Mouse (Mus musculus): ENCODE measurements around the gene Otulin. TPM values are rescaled to one million over a fixed set of nuclear protein-coding genes. Genes with fewer than 3 reads are reported as not detected.

Gene Otulin
- polyA plus RNA-seq, 1 experiment from 2014 or later, result 32.2 TPM

- 65% methylated on average over 8 of the region's 8 CpGs for WGBS
- no peaks in the 10 kb centered on the region; the same call in 1 of the 2 replicates for H3K36me3 ChIP-seq
- H3K9me3 ChIP-seq, result no peaks in the 10 kb centered on the region
- ATAC-seq (ENCODE audit: borderline replicate concordance, extremely low read depth, low FRiP score, low TSS enrichment), result no peak; the same call in 1 of the 2 replicates
- H3K4me1 ChIP-seq, result peaks cover 20% of the 10 kb centered on the region
- H3K4me2 ChIP-seq, result no peak overlapping the region
- no peak overlapping the region for H3K4me3 ChIP-seq
- no peaks in the 10 kb centered on the region for H3K27me3 ChIP-seq
- peak overlapping the region; percentile 54 for H3K27ac ChIP-seq
- H3K9ac ChIP-seq, result no peak overlapping the region
These were observed 55.3 kb downstream of the Otulin start for GRCm38 (mm10) chr15:27574992-27575781.

- H3K9me3 ChIP-seq, result no peaks in the 10 kb centered on the region
- ATAC-seq (ENCODE audit: borderline replicate concordance, extremely low read depth, low FRiP score, low TSS enrichment), result no peak
- H3K9ac ChIP-seq, result no peak overlapping the region
- H3K4me1 ChIP-seq, result peaks cover 15% of the 10 kb centered on the region
- WGBS, result 61% methylated on average over 8 of the region's 8 CpGs
- H3K4me2 ChIP-seq, result no peak overlapping the region
- no peaks in the 10 kb centered on the region for H3K27me3 ChIP-seq
- no peak overlapping the region for H3K4me3 ChIP-seq
- no peak overlapping the region for H3K27ac ChIP-seq
- no peaks in the 10 kb centered on the region; the same call in 1 of the 2 replicates for H3K36me3 ChIP-seq
These were observed 59.3 kb downstream of the Otulin start for GRCm38 (mm10) chr15:27571179-27571578.

GRCm38 (mm10) chr15:27570385-27570784, 60.1 kb downstream of the Otulin start:
- Histone ChIP-seq H3K4me3 (no peak overlapping the region), H3K36me3 (no peaks in the 10 kb centered on the region; the same call in 1 of the 2 replicates), H3K4me1 (peaks cover 9% of the 10 kb centered on the region; the same call in 1 of the 2 replicates), H3K27ac (no peak overlapping the region), H3K9me3 (no peaks in the 10 kb centered on the region), H3K4me2 (no peak overlapping the region), H3K27me3 (no peaks in the 10 kb centered on the region), H3K9ac (no peak overlapping the region)
- ATAC-seq (ENCODE audit: borderline replicate concordance, extremely low read depth, low FRiP score, low TSS enrichment), result no peak
- WGBS, result 84% methylated on average over 4 of the region's 4 CpGs

- Histone ChIP-seq H3K27me3 (no peaks in the 10 kb centered on the region), H3K4me3 (no peak overlapping the region), H3K27ac (no peak overlapping the region), H3K4me1 (peaks cover 4% of the 10 kb centered on the region; the same call in 1 of the 2 replicates), H3K9ac (no peak overlapping the region), H3K36me3 (no peaks in the 10 kb centered on the region; the same call in 1 of the 2 replicates), H3K9me3 (no peaks in the 10 kb centered on the region), H3K4me2 (no peak overlapping the region)
- ATAC-seq (ENCODE audit: borderline replicate concordance, extremely low read depth, low FRiP score, low TSS enrichment), result no peak
- 69% methylated on average over 2 of the region's 2 CpGs for WGBS
These were observed 60.6 kb downstream of the Otulin start for GRCm38 (mm10) chr15:27569924-27570323.

- ATAC-seq (ENCODE audit: borderline replicate concordance, extremely low read depth, low FRiP score, low TSS enrichment), result no peak
- no peak overlapping the region for H3K27ac ChIP-seq
- no peaks in the 10 kb centered on the region for H3K27me3 ChIP-seq
- WGBS, result 86% methylated on average over 6 of the region's 6 CpGs
- H3K9me3 ChIP-seq, result no peaks in the 10 kb centered on the region
- no peak overlapping the region for H3K4me2 ChIP-seq
- H3K4me1 ChIP-seq, result 0 out of 2 replicates have a peak, but pooled peaks cover 4% of the 10 kb centered on the region
- H3K9ac ChIP-seq, result no peak overlapping the region
- H3K4me3 ChIP-seq, result no peak overlapping the region
- no peaks in the 10 kb centered on the region; the same call in 1 of the 2 replicates for H3K36me3 ChIP-seq
These were observed 62.1 kb downstream of the Otulin start for GRCm38 (mm10) chr15:27568371-27568770.

GRCm38 (mm10) chr15:27567356-27567755, 63.1 kb downstream of the Otulin start:
- Histone ChIP-seq H3K9ac (no peak overlapping the region), H3K27ac (no peak overlapping the region), H3K9me3 (no peaks in the 10 kb centered on the region), H3K4me2 (no peak overlapping the region), H3K4me3 (no peak overlapping the region), H3K4me1 (0 out of 2 replicates have a peak, but pooled peaks cover 4% of the 10 kb centered on the region), H3K27me3 (no peaks in the 10 kb centered on the region), H3K36me3 (no peaks in the 10 kb centered on the region; the same call in 1 of the 2 replicates)
- WGBS, result 82% methylated on average over 16 of the region's 16 CpGs
- ATAC-seq (ENCODE audit: borderline replicate concordance, extremely low read depth, low FRiP score, low TSS enrichment), result no peak

GRCm38 (mm10) chr15:27565626-27566185, 64.8 kb downstream of the Otulin start:
- no peaks in the 10 kb centered on the region for H3K9me3 ChIP-seq
- no peaks in the 10 kb centered on the region for H3K36me3 ChIP-seq
- no peak for ATAC-seq (ENCODE audit: borderline replicate concordance, extremely low read depth, low FRiP score, low TSS enrichment)
- no peaks in the 10 kb centered on the region for H3K27me3 ChIP-seq
- H3K4me2 ChIP-seq, result no peak overlapping the region
- no peaks in the 10 kb centered on the region for H3K4me1 ChIP-seq
- 85% methylated on average over 10 of the region's 10 CpGs for WGBS
- H3K4me3 ChIP-seq, result no peak overlapping the region
- H3K27ac ChIP-seq, result no peak overlapping the region
- H3K9ac ChIP-seq, result no peak overlapping the region

- no peaks in the 10 kb centered on the region for H3K9me3 ChIP-seq
- no peak overlapping the region for H3K4me2 ChIP-seq
- no peaks in the 10 kb centered on the region for H3K4me1 ChIP-seq
- H3K4me3 ChIP-seq, result no peak overlapping the region
- H3K9ac ChIP-seq, result no peak overlapping the region
- no peak overlapping the region for H3K27ac ChIP-seq
- no peak for ATAC-seq (ENCODE audit: borderline replicate concordance, extremely low read depth, low FRiP score, low TSS enrichment)
- no peaks in the 10 kb centered on the region for H3K36me3 ChIP-seq
- H3K27me3 ChIP-seq, result no peaks in the 10 kb centered on the region
- WGBS, result 80% methylated on average over 14 of the region's 14 CpGs
These were observed 66.1 kb downstream of the Otulin start for GRCm38 (mm10) chr15:27564106-27565100.

- H3K9ac ChIP-seq, result no peak overlapping the region
- ATAC-seq (ENCODE audit: borderline replicate concordance, extremely low read depth, low FRiP score, low TSS enrichment), result no peak
- H3K4me2 ChIP-seq, result no peak overlapping the region
- H3K36me3 ChIP-seq, result no peaks in the 10 kb centered on the region
- WGBS, result 63% methylated on average over 11 of the region's 11 CpGs
- H3K27ac ChIP-seq, result no peak overlapping the region
- no peaks in the 10 kb centered on the region for H3K27me3 ChIP-seq
- H3K9me3 ChIP-seq, result no peaks in the 10 kb centered on the region
- no peak overlapping the region for H3K4me3 ChIP-seq
- no peaks in the 10 kb centered on the region for H3K4me1 ChIP-seq
These were observed 70.2 kb downstream of the Otulin start for GRCm38 (mm10) chr15:27560315-27560714.

GRCm38 (mm10) chr15:27558456-27559147, 71.9 kb downstream of the Otulin start:
- H3K4me1 ChIP-seq, result no peaks in the 10 kb centered on the region
- H3K27ac ChIP-seq, result no peak overlapping the region
- no peak overlapping the region for H3K9ac ChIP-seq
- no peaks in the 10 kb centered on the region for H3K9me3 ChIP-seq
- no peak for ATAC-seq (ENCODE audit: borderline replicate concordance, extremely low read depth, low FRiP score, low TSS enrichment)
- H3K4me3 ChIP-seq, result no peak overlapping the region
- H3K36me3 ChIP-seq, result no peaks in the 10 kb centered on the region
- 64% methylated on average over 16 of the region's 16 CpGs for WGBS
- H3K27me3 ChIP-seq, result no peaks in the 10 kb centered on the region
- no peak overlapping the region for H3K4me2 ChIP-seq

GRCm38 (mm10) chr15:27553554-27553953, 76.9 kb downstream of the Otulin start:
- no peaks in the 10 kb centered on the region for H3K27me3 ChIP-seq
- no peak for ATAC-seq (ENCODE audit: borderline replicate concordance, extremely low read depth, low FRiP score, low TSS enrichment)
- no peak overlapping the region for H3K4me2 ChIP-seq
- 77% methylated on average over 5 of the region's 5 CpGs for WGBS
- H3K27ac ChIP-seq, result no peak overlapping the region
- H3K4me3 ChIP-seq, result no peak overlapping the region
- no peak overlapping the region for H3K9ac ChIP-seq
- H3K9me3 ChIP-seq, result no peaks in the 10 kb centered on the region
- no peaks in the 10 kb centered on the region for H3K36me3 ChIP-seq
- H3K4me1 ChIP-seq, result peaks cover 11% of the 10 kb centered on the region; the same call in 1 of the 2 replicates

Data from lung, embryonic 15.5 days (tissue).